Mouse (Mus musculus): ENCODE results near the gene Slc28a1. TPM values are rescaled to one million over a fixed set of nuclear protein-coding genes. Genes with fewer than 3 reads are reported as not detected.

The Slc28a1 gene
- polyA plus RNA-seq (2014; fragmentation: Nextera tagmentation; extraction: Ambion mirVana): 0.58 and 0.67 TPM in 2 replicates

- Histone ChIP-seq H3K9ac (ENCODE audit: low read depth, low read length) (no peak within 1 kb of the TSS), H3K27me3 (replicated peaks; ENCODE audit: control insufficient read depth, insufficient read depth, low read length) (no peaks in the 10 kb centered on the region), H3K4me1 (replicated peaks; ENCODE audit: control insufficient read depth, insufficient read depth, low read length) (peaks cover 2% of the 10 kb centered on the region), H3K9me3 (ENCODE audit: control insufficient read depth, low read length) (no peaks in the 10 kb centered on the region), H3K4me3 (ENCODE audit: low read depth, low read length) (no peak within 1 kb of the TSS), H3K27ac (ENCODE audit: low read depth, low read length) (no peak within 1 kb of the TSS), H3K36me3 (ENCODE audit: control insufficient read depth, insufficient read depth, low read length) (no peaks in the 10 kb centered on the region), H3K4me2 (no peak within 1 kb of the TSS)
- ATAC-seq (replicated peaks; ENCODE audit: low FRiP score): no peak
- 65% methylated on average over 6 of the region's 6 CpGs for WGBS
- DNase-seq (ENCODE audit: low spot score): no peak
Measured at GRCm38 (mm10) chr7:81114555-81114954, at the start of gene Slc28a1. Slc28a1 (plus strand) TSS chr7:81114799.

GRCm38 (mm10) chr7:81066714-81067113 is 47.9 kb upstream of the Slc28a1 start:
- no peaks in the 10 kb centered on the region for H3K36me3 ChIP-seq (ENCODE audit: control insufficient read depth, insufficient read depth, low read length)

GRCm38 (mm10) chr7:81072463-81072862 is 42.1 kb upstream of the Slc28a1 start:
- WGBS: 60% methylated on average over 5 of the region's 5 CpGs
- H3K4me1 ChIP-seq (replicated peaks; ENCODE audit: control insufficient read depth, insufficient read depth, low read length): peaks cover 14% of the 10 kb centered on the region
- no peaks in the 10 kb centered on the region for H3K9me3 ChIP-seq (ENCODE audit: control insufficient read depth, low read length)
- H3K27me3 ChIP-seq (replicated peaks; ENCODE audit: control insufficient read depth, insufficient read depth, low read length): no peaks in the 10 kb centered on the region
- no peaks in the 10 kb centered on the region for H3K36me3 ChIP-seq (ENCODE audit: control insufficient read depth, insufficient read depth, low read length)
- H3K4me2 ChIP-seq: no peak overlapping the region
- H3K9ac ChIP-seq (ENCODE audit: low read depth, low read length): no peak overlapping the region
- no peak overlapping the region for H3K4me3 ChIP-seq (ENCODE audit: low read depth, low read length)
- H3K27ac ChIP-seq (ENCODE audit: low read depth, low read length): no peak overlapping the region
- DNase-seq (ENCODE audit: low spot score) (no peak), ATAC-seq (replicated peaks; ENCODE audit: low FRiP score) (no peak)

More at GRCm38 (mm10) chr7:81066714-81067113, 47.9 kb upstream of the Slc28a1 start:
- H3K4me1 ChIP-seq (replicated peaks; ENCODE audit: control insufficient read depth, insufficient read depth, low read length): 0 out of 2 replicates have a peak, but pooled peaks cover 2% of the 10 kb centered on the region
- WGBS: 26% methylated on average over 6 of the region's 6 CpGs
- no peaks in the 10 kb centered on the region for H3K9me3 ChIP-seq (ENCODE audit: control insufficient read depth, low read length)
- no peak overlapping the region for H3K27ac ChIP-seq (ENCODE audit: low read depth, low read length)
- no peak for ATAC-seq (replicated peaks; ENCODE audit: low FRiP score)
- H3K4me2 ChIP-seq: no peak overlapping the region
- no peak overlapping the region for H3K9ac ChIP-seq (ENCODE audit: low read depth, low read length)
- H3K27me3 ChIP-seq (replicated peaks; ENCODE audit: control insufficient read depth, insufficient read depth, low read length): no peaks in the 10 kb centered on the region
- no peak for DNase-seq (ENCODE audit: low spot score)
- no peak overlapping the region for H3K4me3 ChIP-seq (ENCODE audit: low read depth, low read length)

GRCm38 (mm10) chr7:81073273-81073672 is 41.3 kb upstream of the Slc28a1 start:
- DNase-seq (ENCODE audit: low spot score) (no peak), ATAC-seq (replicated peaks; ENCODE audit: low FRiP score) (no peak)
- H3K27me3 ChIP-seq (replicated peaks; ENCODE audit: control insufficient read depth, insufficient read depth, low read length): no peaks in the 10 kb centered on the region
- no peak overlapping the region for H3K4me2 ChIP-seq
- no peak overlapping the region for H3K4me3 ChIP-seq (ENCODE audit: low read depth, low read length)
- peaks cover 14% of the 10 kb centered on the region for H3K4me1 ChIP-seq (replicated peaks; ENCODE audit: control insufficient read depth, insufficient read depth, low read length)
- no peak overlapping the region for H3K27ac ChIP-seq (ENCODE audit: low read depth, low read length)
- H3K9me3 ChIP-seq (ENCODE audit: control insufficient read depth, low read length): no peaks in the 10 kb centered on the region
- no peaks in the 10 kb centered on the region for H3K36me3 ChIP-seq (ENCODE audit: control insufficient read depth, insufficient read depth, low read length)
- H3K9ac ChIP-seq (ENCODE audit: low read depth, low read length): no peak overlapping the region
- WGBS: 84% methylated on average over 5 of the region's 5 CpGs

DNA sequence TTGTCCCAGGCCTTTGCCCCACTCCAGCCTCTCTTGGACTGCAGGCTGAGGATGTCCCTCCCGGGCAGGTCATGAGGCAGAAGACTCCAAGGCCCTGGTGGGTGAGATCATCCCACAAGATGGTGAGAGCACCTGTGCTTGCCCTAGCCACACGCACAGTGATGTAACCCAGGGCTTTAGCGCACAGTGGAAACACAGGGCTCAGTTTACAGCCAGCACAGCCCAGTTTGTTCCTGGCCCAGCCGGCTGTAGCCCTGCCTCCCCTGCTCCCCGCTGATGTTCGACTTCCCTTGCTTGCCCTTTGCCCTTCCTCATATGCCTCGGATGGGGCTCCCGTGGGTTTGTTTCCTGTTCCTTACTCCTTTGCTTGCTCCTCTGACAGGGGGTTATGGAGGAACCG is 40.1 kb upstream of the Slc28a1 start:
- H3K4me1 ChIP-seq (replicated peaks; ENCODE audit: control insufficient read depth, insufficient read depth, low read length): peaks cover 14% of the 10 kb centered on the region
- DNase-seq (ENCODE audit: low spot score) (no peak), ATAC-seq (replicated peaks; ENCODE audit: low FRiP score) (peak; percentile 57; the same call in 1 of the 2 replicates)
- no peak overlapping the region for H3K4me3 ChIP-seq (ENCODE audit: low read depth, low read length)
- H3K36me3 ChIP-seq (ENCODE audit: control insufficient read depth, insufficient read depth, low read length): no peaks in the 10 kb centered on the region
- no peaks in the 10 kb centered on the region for H3K9me3 ChIP-seq (ENCODE audit: control insufficient read depth, low read length)
- H3K9ac ChIP-seq (ENCODE audit: low read depth, low read length): no peak overlapping the region
- H3K27ac ChIP-seq (ENCODE audit: low read depth, low read length): peak overlapping the region; percentile 59; the same call in 1 of the 2 replicates
- WGBS: 34% methylated on average over 9 of the region's 9 CpGs
- H3K27me3 ChIP-seq (replicated peaks; ENCODE audit: control insufficient read depth, insufficient read depth, low read length): no peaks in the 10 kb centered on the region
- no peak overlapping the region for H3K4me2 ChIP-seq

GRCm38 (mm10) chr7:81075299-81075698 is 39.3 kb upstream of the Slc28a1 start:
- Histone ChIP-seq H3K36me3 (ENCODE audit: control insufficient read depth, insufficient read depth, low read length) (no peaks in the 10 kb centered on the region), H3K4me3 (ENCODE audit: low read depth, low read length) (no peak overlapping the region), H3K27me3 (replicated peaks; ENCODE audit: control insufficient read depth, insufficient read depth, low read length) (no peaks in the 10 kb centered on the region), H3K9me3 (ENCODE audit: control insufficient read depth, low read length) (no peaks in the 10 kb centered on the region), H3K9ac (ENCODE audit: low read depth, low read length) (peak overlapping the region; percentile 22; the same call in 1 of the 2 replicates), H3K4me1 (replicated peaks; ENCODE audit: control insufficient read depth, insufficient read depth, low read length) (peaks cover 14% of the 10 kb centered on the region), H3K4me2 (no peak overlapping the region), H3K27ac (ENCODE audit: low read depth, low read length) (peak overlapping the region; percentile 61; the same call in 1 of the 2 replicates)
- 25% methylated on average over 7 of the region's 7 CpGs for WGBS
- ATAC-seq (replicated peaks; ENCODE audit: low FRiP score) (peak; percentile 47), DNase-seq (ENCODE audit: low spot score) (no peak)

DNA sequence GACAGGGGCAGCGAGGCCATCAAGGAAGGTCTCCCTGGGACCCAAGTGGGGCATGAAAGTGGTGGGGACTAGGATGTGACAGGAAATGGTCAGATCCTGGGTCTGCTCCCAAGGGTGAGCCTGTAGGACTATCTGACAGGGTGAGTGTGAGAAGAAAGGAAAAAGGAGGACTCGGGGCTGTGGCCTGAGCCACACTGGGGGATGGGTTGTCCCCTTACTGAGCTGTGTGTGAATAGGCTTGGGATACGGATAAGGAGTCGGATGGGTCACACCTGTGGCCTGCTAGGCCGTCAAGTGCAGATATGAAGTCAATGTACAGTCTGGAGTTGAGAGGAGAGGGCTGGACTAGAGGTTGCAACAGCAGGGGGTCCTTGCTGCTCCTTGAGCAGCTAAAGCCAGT is 38.9 kb upstream of the Slc28a1 start:
- ATAC-seq (replicated peaks; ENCODE audit: low FRiP score): no peak
- H3K27ac ChIP-seq (ENCODE audit: low read depth, low read length): peak overlapping the region; percentile 61; the same call in 1 of the 2 replicates
- no peak for DNase-seq (ENCODE audit: low spot score)
- no peak overlapping the region for H3K4me3 ChIP-seq (ENCODE audit: low read depth, low read length)
- H3K27me3 ChIP-seq (replicated peaks; ENCODE audit: control insufficient read depth, insufficient read depth, low read length): no peaks in the 10 kb centered on the region
- H3K4me2 ChIP-seq: no peak overlapping the region
- H3K4me1 ChIP-seq (replicated peaks; ENCODE audit: control insufficient read depth, insufficient read depth, low read length): peaks cover 14% of the 10 kb centered on the region
- H3K9me3 ChIP-seq (ENCODE audit: control insufficient read depth, low read length): no peaks in the 10 kb centered on the region
- H3K36me3 ChIP-seq (ENCODE audit: control insufficient read depth, insufficient read depth, low read length): no peaks in the 10 kb centered on the region
- H3K9ac ChIP-seq (ENCODE audit: low read depth, low read length): no peak overlapping the region; the same call in 1 of the 2 replicates
- 73% methylated on average over 5 of the region's 5 CpGs for WGBS

- no peak overlapping the region for H3K27ac ChIP-seq (ENCODE audit: low read depth, low read length)
- no peak for ATAC-seq (replicated peaks; ENCODE audit: low FRiP score)
- no peak overlapping the region for H3K9ac ChIP-seq (ENCODE audit: low read depth, low read length)
- H3K9me3 ChIP-seq (ENCODE audit: control insufficient read depth, low read length): no peaks in the 10 kb centered on the region
- H3K36me3 ChIP-seq (ENCODE audit: control insufficient read depth, insufficient read depth, low read length): no peaks in the 10 kb centered on the region
- WGBS: 80% methylated on average over 6 of the region's 6 CpGs
- H3K4me1 ChIP-seq (replicated peaks; ENCODE audit: control insufficient read depth, insufficient read depth, low read length): peaks cover 18% of the 10 kb centered on the region
- H3K27me3 ChIP-seq (replicated peaks; ENCODE audit: control insufficient read depth, insufficient read depth, low read length): no peaks in the 10 kb centered on the region
- no peak overlapping the region for H3K4me2 ChIP-seq
- H3K4me3 ChIP-seq (ENCODE audit: low read depth, low read length): no peak overlapping the region
- DNase-seq (ENCODE audit: low spot score): no peak
Measured at GRCm38 (mm10) chr7:81077009-81077408, 37.6 kb upstream of the Slc28a1 start.

GRCm38 (mm10) chr7:81078740-81079139 is 35.9 kb upstream of the Slc28a1 start:
- ATAC-seq (replicated peaks; ENCODE audit: low FRiP score): no peak
- 77% methylated on average over 6 of the region's 6 CpGs for WGBS
- no peak overlapping the region for H3K4me2 ChIP-seq
- H3K36me3 ChIP-seq (ENCODE audit: control insufficient read depth, insufficient read depth, low read length): no peaks in the 10 kb centered on the region
- H3K27ac ChIP-seq (ENCODE audit: low read depth, low read length): no peak overlapping the region
- H3K9ac ChIP-seq (ENCODE audit: low read depth, low read length): no peak overlapping the region
- H3K4me1 ChIP-seq (replicated peaks; ENCODE audit: control insufficient read depth, insufficient read depth, low read length): peaks cover 18% of the 10 kb centered on the region
- H3K9me3 ChIP-seq (ENCODE audit: control insufficient read depth, low read length): no peaks in the 10 kb centered on the region
- H3K4me3 ChIP-seq (ENCODE audit: low read depth, low read length): no peak overlapping the region
- H3K27me3 ChIP-seq (replicated peaks; ENCODE audit: control insufficient read depth, insufficient read depth, low read length): no peaks in the 10 kb centered on the region
- no peak for DNase-seq (ENCODE audit: low spot score)
